Mouse (Mus musculus) adrenal gland, postnatal 25 days (tissue): Measurements from ENCODE around the gene Zfand4. TPM values are rescaled to one million over a fixed set of nuclear protein-coding genes. Genes with fewer than 3 reads are reported as not detected.
"Not testable (repeated sequence)": the region's sequence is repeated elsewhere in the genome, so short reads cannot be mapped to it uniquely, and the experiment has no call there.

Source experiments
- DNase-seq: peaks from one replicate; pipeline ENCODE4 v3.0.0; 2021; ENCODE audit warnings: mixed read lengths
- total RNA-seq: library from RNA; stranded (reverse); gene quantifications from 2 replicates; pipeline ENCODE4 v1.2.3, GENCODE M21; 2021

Zfand4 gene
- total RNA-seq, 1 experiment from 2014 or later = 2.3 TPM

DNA sequence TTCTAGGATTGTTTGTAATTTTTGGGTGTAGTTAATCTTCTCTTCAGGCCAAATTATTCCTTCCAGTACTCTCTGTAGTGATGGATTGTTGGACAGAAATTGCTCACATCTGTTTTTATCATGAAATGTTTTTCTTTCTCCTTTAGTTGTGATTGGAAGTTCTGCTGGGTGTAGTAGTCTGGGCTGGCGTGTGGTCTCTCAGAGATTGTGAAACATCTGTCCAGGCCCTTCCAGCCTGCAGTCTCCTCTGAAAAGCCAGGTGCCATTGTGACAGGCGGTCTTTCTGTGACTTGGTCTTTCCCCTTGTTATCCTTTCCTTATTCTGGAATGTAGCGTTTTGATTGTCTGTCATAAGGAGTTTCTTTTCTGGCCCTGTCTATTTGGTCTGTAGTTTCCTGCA is 55.2 kb downstream of the Zfand4 start:
- no peak for DNase-seq

DNA sequence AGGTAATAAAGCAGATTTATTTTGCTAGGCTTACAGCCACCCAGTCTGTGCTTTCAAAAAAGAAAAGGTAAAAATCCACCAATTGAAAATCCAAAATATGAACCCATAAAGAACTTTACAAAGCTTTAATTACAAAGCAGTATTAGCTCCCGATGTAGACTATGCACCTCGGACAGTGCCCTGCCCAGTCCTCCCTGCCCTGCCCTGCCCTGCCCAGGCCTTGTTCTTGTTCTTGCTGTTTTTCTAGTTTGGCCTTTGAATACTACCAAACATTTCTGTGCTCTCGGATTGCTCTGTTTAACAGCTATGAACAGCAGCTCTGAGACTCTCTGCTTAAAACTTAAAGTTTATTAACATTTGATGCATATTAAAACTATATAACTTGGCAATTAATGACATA is 62.6 kb downstream of the Zfand4 start:
- DNase-seq = no peak

DNA sequence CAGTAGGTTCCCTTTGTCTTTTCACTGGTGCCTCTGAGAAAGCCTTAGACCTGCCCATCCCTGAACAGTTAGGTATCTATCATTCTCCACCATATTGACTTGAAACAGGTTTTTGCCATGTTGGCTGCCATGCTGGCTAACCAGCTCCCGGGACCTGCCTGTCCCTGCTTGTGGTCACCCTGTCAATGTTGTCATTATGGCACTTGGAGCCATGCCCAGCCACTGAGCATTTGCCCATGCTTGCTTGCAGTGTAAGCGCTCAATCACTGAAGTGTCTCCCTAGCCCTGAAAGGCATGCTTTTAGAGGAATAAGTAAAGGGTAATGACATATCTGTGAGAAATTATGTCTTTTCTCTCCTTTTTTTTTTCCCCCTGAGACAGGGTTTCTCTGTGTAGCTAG is 67.4 kb downstream of the Zfand4 start:
- peak; percentile 18 for DNase-seq

DNA sequence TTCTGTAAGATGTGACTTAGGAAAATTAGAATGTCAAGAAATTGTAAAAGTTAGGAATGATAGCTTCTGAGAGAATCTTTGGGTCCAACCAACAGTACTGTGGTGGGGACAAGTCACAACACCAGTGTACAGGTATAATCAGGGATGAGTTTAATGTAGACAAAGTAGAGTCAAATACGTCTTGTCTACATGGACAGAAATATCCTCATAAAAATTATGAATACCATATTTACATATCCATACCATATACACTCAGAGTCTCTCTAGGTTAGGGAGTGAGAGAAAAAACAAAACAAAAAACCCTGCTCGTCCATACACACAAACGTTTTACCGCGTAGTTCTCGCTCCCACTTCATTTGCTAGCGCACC is 73.4 kb downstream of the Zfand4 start:
- DNase-seq = no peak

DNA sequence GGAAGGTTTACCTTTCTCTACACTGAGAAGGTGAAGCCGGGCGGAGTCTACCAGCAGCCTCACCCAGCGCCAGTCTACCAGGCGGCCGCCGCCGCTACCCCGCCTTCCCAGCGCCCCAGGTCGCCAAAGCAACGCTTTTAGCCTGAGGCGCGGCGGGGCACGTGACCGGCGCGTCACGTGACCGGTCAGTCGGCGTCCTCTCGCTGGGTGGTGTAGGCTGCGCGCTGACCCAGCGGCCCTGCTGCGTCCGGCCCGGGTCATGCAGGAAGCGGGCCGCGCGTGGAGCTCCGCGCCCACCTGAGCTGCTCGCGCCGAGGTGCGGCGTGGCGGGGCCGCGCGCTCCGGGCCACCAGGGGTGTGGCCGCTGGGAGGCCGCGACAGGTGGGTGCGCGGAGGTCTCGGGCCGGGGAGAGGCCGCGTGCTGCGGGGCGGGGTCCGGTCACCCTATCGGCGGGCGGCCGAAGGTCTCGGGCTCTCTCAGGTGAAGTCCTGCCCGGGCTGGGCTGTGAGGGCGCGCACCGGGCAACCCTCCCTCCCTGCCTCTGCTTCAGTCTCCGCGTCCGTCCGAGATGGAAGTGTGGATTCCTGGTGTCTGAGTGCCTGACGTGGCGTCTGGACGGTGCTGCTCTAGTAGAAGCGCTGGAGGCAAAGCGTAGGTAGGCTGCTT is 73.9 kb downstream of the Zfand4 start, which contains the start of gene March8:
Gene March8, plus strand, starts transcription at position 190 of the 667 bp plus-strand sequence.
- peak; percentile 92 for DNase-seq

DNA sequence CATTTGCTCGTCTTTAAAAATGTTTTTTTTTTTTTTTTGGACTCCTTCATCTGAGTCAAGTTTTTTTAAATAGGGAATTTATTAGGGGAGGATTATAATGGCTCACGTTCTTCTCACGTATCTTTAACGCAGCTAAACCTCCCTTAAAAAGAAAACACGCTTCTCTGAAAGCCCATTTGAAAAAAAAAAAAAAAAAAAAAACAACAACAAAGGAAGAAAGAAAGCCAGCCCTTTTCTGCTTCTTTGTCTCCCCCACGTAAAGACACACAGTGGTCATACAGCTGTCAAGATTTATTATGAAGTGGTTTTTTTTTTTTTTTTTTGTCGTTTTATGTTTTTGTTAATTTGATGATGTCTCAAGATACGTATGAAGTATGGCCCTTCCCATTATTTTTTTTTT is 74.5 kb downstream of the Zfand4 start:
- no peak for DNase-seq

DNA sequence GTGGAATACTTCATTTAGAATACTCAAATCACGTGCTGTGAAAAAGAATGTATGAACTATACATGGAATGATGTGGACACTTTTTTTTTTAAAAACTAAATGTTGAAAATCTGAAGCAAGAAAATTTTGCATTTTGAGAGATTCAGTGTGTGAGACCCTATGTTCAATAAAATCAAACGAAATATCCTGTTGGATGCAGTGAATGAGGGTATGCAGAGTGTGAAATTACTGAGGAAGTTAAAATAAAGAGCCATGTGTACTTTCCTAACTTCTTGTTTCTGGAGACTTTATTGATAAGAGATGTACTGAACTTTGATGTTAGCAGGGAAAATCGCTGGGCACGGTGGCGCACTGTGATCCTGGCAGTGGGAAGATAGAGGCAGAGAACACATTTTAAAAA is 75.1 kb downstream of the Zfand4 start:
- DNase-seq = no peak

DNA sequence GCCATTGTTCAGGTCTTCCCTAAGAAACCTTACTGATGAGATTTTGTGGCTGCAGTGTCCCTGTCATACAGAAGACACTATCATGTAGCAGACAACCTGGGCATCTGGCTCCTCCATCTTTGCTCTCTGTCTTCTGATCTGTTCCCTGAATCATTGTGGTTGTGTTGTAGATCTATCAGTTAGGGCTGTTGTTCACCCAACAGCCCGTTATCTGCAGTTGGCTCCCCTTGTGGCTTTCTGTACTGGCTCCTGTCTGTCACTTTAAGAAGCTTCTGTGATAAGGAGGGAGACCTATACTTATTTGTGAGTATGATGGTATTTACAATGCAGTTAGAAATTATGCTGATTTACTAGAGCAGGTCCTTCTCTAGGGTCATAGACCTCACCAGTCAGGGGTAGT is 76.5 kb downstream of the Zfand4 start:
- no peak for DNase-seq

DNA sequence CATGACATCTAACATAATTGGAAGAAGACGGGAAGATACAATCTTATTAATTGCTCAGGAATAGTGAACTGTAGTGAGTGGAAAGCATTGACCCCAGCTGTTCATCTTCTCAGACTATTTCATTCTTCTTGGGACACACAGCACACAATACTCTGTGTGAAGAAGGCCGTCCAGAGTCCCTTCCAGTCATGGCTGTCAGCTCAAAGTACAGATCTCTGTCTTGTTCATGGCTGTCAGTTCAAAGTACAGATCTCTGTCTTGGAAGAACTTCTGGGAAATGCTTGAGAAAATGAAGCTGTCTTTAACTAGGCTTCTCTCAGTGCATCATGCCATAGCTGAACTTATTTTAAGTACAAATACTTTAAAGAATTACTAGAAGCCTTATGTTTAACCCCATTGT is 83.9 kb downstream of the Zfand4 start:
- DNase-seq = no peak

DNA sequence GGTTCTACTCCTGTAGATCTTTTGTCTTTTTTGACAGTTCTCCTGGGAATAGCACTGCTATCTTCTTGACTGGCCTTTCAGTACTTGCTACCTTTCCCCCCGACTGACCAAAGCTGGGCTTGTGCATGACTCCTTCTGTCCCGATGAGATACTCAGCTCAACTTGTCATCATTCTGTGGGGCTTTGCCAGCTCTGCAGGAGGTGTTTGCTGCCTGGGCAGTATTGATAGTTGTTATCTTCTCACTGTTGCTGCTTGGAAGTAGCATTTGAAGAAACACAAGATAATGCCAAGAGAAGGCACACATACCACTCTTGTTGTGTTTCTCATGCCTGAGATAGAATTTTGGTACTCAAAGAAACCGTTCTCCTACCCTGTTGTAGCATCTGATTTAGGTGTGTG is 86.0 kb downstream of the Zfand4 start:
- DNase-seq = no peak

DNA sequence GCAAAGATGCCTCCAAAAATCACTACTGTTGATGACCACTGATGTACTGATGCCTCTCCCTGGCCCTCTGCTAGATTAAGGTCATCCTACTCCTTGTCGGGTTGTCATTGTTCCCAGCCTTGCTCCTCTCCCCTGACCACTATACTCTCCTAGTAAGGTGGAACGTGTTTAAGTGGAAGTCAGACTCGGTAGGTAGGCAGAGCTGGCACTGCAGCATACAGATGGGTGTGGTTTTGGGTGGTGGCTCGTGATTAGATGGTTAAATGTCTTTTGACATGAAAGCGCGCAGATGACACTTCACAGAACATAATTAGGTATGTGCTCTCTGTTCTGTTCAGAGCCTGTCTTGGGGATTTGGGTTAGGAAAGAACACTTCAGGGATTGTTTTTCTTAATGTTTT is 86.6 kb downstream of the Zfand4 start:
- DNase-seq = no peak

DNA sequence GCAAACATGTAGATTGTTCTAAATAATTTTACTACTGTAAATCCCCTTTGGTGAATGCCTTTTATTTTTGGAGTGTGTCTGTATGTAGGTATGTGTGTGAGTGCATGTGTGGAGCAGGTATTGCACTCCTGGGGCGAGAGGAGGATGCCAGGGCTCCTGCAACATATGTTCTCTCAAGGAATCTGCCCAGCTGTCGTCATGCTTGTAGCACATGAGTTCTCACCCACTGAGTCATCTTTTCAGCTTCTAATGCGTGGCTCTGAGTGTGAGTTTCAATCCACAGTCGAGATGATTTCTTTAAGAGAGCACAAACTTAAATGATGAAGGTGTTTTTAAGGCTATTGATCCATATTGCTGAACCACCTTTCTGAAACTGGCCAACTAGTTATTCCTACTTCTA is 87.5 kb downstream of the Zfand4 start:
- no peak for DNase-seq

DNA sequence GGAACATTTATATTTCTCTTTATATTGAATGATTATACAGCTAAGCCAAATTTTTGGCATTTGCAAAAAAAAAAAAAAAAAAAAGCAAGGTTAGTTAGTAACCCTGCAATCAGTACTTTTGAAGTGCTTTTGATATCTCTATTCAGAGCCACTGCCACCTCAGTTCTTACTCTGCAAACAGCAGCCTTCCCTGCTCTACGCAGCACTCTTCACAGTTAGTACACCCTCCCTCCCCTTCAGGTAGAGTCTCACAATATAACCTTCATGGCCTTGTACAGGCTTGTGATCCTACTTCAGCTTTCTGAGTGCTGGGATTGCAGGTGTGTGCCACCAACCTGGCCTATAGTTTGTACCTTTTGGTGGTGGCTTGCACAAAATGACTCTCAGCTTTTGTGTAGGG is 89.4 kb downstream of the Zfand4 start:
- no peak for DNase-seq

DNA sequence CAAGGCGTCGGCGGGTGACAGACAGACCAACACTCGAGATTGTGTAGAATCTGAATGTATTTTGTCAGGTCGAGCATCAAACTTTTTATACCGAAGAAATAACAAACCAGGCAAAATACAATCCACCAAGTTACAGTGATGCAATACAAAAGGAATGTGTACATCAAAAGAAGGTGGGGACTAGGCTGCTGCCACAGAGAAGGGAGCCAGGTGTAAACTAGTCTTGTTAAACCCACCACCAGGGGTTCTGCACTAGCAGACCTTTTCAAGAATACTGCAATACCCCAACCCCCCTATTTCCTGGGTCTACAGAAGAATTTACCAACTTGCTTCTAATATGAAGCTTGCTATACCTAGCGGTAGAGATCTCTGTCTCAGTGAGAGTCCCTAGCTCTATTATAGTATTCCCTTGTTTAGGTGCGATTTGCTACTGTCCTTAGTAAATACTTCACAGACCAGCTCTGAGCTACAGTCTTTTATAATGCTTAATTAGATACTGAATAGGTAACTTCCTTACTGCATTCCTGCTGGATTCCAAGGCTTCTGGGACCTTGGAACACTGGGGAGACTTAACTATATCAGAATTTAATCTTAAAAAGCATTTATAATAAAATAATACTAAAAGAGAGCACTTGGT is 92.4 kb downstream of the Zfand4 start:
- DNase-seq = not testable (repeated sequence)

DNA sequence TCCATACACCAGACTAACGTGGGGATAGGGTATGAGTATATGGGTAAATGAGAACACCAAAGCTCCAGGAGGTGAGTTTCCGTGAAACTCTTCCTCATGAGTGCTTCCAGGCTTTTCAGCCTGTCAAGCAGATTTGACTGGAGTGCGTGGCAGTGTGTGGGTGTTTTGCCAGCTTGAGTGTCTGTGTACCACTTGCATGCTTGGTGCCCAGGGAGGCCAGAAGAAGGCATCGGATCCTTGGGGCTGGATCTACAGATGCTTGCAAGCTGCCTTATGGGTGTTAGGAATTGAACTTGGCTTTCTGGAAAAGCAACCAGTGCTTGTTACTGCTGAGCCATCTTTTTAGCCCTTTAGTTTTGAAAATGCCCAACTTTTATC is 92.9 kb downstream of the Zfand4 start:
- no peak for DNase-seq

DNA sequence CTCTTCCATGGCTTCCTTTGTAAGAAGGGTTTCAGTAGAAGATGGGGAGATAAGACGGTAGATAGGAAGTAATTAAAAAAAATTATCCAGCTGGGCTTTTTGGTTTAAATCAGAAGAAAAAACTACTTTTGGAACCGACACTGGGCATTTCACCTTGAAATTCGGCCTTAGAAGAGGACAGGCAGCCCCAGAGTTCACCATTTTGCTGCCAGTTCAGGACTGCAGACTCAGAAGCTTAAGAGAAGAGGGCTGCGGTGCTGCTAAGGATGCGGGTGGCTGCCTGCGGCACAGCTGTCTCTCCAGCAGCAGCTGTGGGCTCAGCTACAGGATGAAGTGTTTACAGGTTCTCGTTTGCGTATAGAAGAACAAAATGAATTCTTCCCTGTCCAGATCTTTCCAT is 94.0 kb downstream of the Zfand4 start:
- DNase-seq = no peak

DNA sequence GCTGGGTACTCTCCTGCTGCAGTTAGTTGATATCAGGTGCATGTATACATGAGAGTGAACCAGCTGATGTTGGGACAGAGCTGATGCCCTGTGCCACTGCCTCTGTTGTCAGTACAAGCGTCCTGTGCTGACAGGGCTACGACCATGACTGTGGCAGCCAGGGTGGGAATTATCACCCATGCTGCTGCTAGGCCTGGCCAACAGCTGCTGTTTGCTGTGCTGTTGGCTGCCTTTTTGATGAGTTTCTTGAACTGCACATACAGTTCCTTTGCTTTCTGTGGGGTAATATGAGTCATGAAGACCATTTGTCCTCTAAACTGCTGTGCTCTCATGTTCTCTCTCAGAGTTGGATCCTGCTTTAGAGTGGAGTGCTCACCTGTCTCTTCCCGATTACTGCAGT is 95.2 kb downstream of the Zfand4 start:
- DNase-seq = no peak

DNA sequence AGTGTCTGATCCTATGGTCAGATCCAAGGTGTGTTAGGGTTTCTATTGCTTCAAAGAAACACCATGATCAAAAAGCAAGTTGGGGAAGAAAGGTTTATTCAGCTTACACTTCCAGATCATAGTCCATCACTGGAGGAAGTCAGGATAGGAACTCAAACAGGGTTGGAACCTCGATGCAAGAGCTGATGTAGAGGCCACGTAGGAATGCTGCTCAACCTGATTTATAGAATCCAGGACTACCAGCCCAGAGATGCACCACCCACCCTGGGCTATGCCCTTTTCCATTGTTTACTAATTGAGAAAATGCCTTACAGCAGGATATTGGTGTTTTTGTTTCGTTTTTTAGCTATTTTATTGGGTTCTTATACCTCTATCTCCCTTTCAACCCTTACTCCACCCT is 97.4 kb downstream of the Zfand4 start:
- DNase-seq = no peak

DNA sequence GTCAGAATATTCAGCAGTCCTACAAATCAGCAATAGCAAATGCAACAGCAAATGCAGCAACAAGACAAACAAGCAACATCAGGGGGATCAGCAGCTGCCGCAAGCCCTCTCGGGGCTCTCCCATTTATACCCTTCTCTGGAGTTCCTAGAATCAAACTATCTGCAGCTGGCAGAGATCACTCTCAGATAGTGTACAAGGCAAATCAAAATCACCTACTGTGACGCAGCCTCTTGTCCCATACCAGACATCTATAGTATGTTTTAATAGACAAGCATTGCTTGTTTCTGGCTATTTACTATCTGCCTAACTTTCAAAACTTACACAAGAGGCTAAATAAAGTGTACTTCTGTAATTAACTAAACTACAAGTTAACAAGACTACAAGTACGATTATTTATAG is 98.0 kb downstream of the Zfand4 start:
- DNase-seq = no peak

DNA sequence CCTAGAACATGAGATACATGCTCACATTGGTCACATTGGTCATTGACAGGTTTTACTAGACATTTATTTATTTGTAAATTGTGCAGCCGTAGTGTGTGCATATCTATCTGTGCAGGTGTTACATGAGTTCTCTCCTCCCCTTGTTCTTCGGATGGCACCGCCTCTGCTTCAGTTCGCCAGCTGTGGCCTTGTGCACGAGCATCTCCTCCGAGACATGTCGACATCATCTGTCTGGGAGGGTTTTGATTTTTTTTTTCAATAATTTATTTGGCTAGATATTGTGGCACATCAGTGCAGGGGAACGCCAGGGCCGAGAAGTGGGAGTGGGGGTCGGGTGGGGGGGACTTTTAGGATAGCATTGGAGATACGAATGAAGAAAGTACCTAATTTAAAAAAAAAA is 103.9 kb downstream of the Zfand4 start:
- DNase-seq = no peak

DNA sequence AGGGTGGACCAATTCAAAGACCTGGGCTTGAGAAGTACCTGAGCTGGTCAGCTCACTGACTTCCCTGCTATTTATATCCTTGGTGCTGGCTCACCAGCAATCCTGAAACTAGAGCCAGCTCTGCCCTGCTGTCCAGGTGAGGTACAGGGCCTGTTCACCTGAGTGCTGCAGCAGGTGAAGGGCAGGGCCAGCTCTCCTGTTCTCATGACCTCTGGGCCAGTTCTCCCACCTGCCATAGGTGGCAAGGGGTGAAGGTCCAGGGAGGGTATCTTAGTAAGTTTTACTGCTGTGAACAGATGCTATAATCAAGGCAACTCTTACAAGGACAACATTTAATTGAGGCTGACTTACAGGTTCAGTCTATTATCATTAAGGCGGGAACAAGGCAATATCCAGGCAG is 105.8 kb downstream of the Zfand4 start:
- DNase-seq = no peak

DNA sequence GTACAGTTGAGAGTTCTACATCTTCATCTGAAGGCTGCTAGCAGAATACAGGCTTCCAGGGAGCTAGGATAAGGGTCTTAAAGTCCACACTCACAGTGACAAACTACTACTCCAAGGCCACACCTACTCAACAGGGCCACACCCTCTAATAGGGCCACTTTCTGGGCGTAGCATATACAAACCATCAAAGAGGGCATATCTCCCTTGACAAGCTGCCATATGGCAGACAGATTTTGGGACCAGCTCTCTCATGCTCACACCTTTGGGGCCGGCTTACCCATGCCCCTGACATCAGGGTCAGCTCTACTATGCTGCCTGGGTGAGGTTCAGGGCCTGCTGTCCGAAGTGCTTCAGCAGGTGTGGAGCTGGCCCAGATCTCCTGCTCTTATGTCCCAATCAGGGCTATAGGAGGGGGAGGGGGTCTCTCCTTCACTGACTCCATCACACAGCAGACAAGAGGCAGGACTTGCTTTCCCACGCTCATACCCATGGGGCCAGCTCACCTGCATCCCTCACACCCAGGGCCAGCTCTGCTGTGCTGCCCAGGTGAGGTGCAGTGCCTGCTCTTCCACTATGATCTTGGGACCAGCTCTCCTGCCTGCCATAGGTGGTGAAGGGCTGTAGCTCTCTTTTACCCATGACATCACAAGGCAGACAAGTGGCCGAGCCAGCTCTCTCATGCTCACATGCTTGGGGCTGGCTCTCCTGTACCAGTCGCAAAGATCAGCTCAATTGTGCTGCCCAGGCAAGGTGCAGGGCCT is 106.4 kb downstream of the Zfand4 start:
- DNase-seq = no peak

DNA sequence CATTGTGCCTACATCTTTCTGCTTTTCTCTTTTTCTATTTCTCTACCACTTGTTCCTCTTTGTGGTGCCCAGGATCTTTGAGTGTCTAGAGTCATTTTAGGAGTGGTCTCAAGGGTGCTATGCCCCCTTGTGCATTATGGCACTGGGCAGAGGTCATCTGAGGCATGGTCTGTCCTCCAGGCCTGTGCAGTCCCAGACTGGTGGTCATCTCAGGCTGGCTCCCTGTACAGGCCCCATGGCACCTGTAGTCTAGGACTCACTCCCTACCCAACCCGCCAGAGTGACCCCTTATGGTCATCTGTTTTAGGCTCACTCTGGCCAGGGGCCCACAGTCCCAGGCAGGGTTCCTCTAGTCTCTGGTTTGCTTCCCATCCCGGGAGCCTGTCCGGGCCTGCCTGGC is 107.5 kb downstream of the Zfand4 start:
- no peak for DNase-seq

DNA sequence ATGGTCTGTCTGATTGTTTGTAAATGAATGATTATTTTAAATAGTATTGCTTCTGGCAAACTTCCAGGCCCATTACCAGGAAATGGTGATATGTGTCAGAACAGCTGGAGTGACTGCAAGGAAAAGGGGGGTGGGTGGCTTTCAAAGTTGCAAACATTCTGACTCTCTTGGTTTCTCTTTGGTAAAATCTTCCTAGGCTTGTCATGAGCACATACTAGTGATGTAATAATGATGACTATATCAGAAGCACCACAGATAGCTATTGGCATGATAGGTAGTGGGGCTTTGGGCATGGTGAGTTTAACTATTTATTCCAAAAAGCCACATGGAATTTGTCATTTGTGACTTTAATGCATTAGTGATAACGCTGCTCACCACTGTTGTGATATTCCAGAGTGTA is 110.1 kb downstream of the Zfand4 start:
- DNase-seq = no peak
